Mouse (Mus musculus) left cerebral cortex, adult 11 months (tissue): Measurements from ENCODE around the gene Slit3.
A peak's percentile ranks its signal among the peaks of the same experiment; 100 is the strongest.

Experiments
- DNase-seq: peaks from one replicate; pipeline ENCODE4 v3.0.0; 2022; ENCODE audit warnings: low spot score

Gene Slit3

DNA sequence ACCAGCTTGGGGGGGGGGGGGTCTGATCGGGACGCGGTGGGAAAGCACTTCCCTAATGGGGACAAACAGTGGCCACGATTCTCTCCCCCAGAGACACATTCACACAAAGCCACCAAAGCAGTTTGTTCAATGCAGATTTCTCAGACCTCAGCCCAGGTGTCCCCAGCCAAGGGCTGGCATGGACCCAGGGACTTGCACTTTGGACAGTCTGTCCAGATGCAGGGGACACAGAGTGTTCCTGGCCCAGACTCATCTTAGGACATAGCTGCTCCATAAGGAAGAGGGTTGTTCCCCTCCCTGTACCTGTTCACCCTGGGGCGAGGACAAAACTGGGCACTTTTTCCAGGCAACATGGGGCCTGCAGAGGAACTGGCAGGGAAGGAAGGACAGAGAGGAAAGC is 577.9 kb downstream of the Slit3 start:
- no peak for DNase-seq

DNA sequence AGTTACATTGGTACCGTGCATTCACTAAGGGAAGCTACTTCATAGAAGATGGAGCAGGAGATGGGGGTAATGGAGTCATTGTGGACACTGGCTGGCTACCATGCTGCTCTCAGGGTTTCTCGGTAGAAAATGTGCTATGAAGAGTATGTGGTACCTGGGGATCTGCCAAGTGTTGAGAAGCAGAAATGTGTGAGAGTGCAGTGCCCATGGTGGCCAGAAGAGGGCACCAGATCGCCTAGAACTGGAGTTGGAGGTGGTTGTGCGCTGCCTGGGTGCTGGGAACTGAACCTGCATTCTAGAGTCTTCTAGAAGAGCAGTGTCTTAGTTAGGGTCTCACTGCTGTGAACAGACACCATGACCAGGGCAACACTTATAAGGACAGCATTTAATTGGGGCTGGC is 582.4 kb downstream of the Slit3 start:
- DNase-seq: no peak

DNA sequence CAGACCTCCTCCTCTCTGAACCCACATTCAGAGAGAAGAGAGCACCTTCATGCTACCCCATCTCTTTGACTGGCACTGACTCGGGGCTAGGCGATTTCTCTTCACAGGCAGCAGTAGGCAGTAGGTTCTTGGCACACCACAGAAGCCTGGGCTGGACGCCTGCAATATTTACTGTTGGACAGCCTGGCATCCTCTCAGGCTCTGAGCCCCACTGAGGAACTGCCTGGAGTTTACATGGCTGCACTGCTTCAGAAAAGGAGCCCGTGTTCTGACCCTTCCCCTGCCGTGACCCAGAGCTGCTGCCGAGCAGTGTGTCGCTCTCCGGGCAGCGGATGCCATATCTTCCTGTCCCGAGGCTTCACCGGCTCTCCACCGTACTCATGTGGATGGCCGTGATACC is 583.4 kb downstream of the Slit3 start:
- no peak for DNase-seq

DNA sequence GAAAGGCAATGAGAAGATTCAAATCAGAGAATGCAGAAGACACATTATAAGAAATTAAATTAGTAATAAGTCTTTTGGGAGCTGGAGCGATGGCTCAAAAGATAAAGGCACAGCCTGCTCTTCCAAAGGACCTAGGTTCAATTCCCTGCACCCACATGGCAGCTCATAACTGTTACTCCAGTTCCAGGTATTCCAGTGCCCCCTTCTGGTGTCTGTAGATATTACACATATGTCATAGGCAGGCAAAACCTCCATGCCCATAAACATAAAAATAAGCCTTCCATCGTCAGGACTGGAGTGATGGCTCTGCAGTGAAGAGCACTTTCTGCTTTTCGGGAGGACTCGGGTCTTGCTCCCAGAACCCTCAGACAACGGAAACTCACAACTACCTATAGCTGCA is 583.9 kb downstream of the Slit3 start:
- no peak for DNase-seq

DNA sequence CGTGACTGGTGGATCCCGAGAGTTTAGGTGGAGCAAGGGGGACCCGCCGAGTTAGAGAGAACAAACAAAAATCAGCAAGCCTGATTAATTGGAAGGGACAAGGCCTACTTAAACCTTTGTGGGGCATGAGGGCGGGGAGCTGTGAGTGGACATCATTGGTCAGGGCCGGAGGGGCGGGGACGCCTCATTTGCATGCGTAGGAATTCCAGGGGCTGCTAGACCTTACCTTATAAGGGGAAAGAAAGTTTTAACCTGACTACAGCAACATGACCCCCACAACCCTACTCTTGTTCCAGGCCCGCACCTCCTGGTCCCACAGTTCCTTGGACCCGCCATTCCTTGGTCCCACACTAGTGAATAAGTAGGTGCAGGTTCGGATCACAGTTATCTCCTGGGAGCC is 586.4 kb downstream of the Slit3 start:
- DNase-seq: no peak

DNA sequence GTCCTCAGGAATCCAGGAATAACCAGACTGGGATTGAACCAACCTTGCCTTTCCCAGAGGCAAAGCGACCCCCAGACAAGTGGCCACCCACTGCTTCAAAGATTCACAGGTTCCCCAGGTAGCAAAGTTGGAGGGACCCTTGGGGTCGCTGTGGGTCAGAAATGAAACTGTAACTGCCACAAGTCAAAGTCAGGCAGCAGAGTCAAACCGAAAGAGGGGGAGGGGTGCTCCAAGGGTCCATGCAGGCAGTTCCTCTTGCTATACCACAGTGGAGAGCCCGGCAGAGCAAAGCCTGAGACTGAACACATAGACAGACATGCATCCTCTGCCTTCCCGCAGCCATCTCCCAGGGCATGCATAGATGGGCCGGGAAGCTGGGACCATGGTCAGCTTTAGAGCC is 590.3 kb downstream of the Slit3 start:
- DNase-seq: no peak

DNA sequence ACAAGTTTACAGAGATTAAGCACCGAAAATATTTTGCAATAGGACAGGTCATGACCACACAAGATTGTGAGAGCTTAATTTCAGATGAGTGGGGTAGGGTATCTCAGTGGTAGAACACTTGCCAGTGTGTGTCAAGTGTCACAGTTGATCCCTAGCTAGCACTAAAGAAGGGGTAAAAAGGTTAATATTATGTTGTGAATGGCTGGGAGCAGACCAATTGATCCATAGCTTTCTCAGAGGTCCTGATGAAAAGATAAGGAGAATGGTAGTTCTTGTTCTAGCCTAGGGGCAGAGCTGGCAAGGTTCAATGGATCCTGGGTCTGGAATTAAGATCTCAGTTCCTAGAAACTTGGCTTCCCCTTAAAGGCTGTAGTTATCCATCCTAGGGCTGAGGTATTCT is 597.9 kb downstream of the Slit3 start:
- no peak for DNase-seq

DNA sequence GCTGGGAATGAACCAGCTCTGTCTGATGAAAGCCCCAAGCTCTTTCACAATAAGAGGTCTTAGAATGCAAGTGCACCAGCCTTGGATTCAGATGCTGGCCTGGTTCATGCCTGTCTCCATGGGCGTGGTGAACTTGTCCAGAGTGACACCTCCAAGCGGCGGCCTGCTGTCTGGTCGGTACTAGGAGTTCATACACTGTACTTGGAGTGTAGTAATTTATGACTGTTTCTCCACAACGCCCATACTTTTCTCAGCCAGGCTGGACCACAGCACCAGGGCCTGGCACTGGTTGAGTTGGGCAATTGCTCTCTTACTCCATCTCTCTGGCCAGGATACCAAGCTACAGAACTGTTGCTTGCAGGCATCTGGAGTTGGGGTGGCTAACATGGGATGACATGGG is 602.9 kb downstream of the Slit3 start:
- no peak for DNase-seq

DNA sequence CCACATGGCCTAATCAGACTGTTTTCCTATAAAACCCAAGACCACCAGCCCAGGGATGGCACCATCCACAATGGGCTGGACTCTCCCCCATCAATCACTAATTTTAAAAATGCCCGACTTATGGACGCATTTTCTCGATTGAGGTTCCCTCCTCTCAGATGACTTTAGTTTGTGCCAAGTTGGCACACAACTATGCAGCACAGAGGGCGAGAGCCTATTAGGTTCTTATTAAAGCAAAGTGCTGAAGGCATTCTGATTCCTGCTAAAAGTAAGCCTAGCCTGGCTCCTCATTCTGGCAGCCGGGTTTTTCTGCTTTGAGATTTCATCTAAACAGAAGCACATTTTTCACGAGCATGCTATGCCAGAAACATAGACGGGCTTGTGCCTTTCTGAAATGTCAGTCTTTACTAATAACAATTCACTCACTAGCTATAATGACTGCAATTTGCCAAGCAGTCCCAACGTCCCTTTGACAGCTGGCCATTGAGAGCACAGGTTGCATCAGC is 605.4 kb downstream of the Slit3 start:
- DNase-seq: no peak

DNA sequence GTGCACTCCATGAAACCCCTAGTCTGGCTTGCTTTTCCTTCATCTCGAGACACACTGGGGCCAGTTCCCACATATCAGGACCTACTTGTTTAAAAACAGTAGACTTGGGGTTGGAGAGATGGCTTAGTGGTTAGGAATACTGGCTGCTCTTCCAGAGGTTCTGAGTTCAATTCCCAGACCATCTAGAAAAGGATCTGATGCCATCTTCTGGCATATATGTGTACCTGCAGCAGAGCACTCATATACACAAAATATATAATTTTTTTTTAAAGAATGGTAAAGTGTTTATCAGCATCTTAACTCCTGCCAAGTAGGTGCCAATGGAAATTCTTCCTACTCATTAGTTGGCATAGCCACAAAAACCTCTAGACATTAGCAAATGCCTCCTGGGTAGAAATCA is 607.2 kb downstream of the Slit3 start:
- DNase-seq: no peak

DNA sequence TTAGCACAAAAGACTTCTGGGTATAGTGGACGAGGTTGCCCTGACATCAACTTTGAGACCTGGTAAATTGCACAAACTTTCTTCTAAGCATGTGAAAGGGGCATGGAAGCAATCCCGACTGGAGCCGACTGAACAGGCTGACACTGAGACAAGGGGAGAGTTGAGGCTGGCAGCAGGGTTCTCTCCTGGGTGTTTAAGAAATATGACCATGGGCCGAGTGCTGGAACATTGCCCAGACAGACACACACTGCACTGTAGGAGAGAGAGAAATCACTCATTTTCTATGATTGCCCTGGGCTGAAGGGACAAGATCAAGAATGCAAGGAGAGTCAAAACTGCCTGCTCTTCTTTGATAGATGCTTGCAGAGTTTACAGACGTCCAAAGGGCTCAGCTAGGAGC is 608.2 kb downstream of the Slit3 start:
- DNase-seq: no peak

DNA sequence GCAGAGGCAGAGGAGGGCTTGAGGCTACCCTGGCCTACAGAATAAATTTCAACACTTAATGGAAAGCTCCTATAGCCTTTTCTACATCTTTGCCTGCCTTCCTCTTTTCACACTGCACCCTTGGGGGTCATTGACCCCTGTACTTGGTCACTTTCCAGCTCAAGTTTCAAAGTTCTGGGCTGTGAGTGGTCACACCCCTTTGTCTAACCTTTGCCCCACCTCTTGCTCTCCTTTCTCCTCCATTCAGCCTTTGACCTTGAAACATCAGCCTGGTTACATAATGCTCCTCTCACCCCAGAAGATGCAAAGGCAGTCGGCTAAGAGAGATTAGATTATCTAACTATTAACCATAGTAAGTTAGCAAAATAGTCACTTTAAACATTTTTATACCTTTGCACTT is 611.3 kb downstream of the Slit3 start:
- no peak for DNase-seq

DNA sequence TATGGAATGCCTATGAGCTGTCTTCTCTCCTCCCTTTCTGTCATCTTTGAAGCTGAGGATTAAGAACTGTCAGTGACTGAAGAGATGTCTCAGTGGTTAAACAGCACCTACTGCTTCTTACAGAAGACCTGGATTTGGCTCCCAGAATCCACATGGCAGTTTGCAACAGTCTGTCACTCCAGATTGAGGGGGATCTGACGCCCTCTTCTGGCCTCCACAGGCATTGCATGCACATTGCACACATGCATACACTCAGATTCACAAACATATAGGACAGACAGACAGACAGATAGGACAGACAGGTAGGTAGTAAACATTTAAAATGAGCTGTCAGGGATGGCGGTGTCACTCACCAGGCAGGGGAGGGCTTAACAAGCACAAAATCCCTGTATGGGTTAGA is 615.8 kb downstream of the Slit3 start:
- no peak for DNase-seq

DNA sequence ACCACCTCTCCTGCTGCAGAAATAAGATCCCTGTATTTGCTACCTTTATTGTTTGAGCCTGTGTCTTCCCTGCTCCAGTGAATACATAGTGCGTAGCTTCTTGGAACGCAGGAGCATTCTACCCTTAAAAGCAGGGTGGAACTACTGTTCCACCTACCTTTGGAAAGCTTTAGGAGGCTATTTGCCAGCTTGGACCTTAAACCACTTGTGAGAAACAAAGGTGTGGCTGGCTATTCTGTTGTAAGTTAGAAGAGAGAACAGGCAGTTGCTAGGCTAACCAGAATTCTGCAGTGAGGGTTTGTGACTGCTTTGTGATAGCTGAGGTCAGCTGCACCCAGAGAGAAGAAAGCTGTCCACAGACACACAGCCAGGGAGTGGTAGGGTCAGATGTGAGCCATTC is 616.2 kb downstream of the Slit3 start:
- DNase-seq: no peak

DNA sequence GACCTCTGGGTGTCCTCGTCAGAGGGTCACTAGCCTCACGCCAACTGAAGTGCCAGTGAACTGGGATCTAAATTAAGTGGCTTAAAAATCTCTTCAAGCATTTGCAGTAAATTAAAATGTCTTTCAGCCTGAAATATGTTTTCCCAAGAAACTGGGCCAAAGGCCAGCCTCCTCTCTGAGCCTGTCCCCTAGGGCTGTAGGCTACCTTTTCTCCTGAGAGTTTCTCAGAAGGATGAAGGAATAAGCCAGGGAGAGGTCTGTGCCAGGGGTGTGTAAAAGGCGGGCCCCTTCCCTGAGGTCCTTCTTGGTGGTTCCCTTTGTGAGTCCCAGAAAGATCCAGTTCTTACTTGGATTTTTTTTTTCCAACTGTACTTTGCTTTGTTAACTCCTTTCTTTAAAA is 617.1 kb downstream of the Slit3 start:
- DNase-seq: no peak

DNA sequence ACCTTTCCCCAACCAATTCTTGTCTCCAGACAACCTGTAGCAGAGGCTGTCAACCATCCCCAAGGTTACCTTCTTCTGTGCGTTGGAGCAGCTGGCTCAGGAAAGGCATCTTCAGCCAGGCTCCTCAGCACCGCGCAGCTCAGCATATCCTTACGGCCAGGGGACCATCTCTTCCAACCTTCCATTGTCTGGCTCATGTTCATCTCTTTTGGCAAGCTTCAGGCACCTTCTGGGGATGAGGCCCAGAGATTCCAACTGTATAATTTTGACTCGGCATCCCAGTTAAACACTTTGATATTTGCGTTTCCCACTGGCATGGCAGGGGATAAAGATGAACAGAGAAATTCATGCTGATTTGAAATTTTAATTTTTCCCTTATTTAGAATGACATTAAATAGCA is 622.6 kb downstream of the Slit3 start:
- no peak for DNase-seq

DNA sequence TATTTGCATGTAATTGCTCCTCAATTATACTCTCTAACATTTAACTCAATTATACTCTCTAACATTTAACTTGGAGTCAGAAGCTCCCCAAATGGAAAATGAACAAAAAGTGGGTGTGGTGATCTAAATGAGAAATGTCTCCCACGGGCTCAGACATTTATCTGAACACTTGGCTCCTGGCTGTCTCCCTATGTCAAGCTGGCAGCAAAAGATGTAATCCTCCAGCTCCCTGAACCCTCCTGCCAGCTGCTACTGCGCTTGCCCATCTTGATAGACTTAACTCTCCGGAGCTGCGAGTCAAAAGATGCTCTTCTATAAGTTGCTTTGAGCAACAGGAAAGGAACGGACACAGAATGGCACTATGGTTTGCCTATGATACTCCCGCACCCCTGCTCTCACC is 623.5 kb downstream of the Slit3 start:
- DNase-seq: peak; percentile 21

DNA sequence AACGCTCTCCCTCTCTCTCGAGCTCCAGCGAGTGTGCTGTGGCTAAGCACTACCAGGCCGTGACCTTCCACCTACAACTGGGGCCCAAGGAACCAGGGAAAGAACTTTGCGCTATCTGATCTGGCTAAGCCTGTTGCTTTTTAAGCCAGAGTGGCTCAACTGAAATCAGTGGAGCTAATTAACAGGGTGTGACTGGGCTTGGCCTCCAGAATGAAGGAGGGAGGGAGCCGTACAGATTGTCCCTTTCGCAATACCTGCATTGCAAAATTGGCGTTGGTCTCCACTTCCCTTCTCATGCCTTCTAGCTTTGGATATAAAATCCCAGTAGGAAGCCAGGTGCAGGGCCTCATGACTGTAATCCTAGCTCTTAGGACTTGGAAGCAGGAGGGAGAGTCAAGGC is 629.6 kb downstream of the Slit3 start:
- DNase-seq: no peak

DNA sequence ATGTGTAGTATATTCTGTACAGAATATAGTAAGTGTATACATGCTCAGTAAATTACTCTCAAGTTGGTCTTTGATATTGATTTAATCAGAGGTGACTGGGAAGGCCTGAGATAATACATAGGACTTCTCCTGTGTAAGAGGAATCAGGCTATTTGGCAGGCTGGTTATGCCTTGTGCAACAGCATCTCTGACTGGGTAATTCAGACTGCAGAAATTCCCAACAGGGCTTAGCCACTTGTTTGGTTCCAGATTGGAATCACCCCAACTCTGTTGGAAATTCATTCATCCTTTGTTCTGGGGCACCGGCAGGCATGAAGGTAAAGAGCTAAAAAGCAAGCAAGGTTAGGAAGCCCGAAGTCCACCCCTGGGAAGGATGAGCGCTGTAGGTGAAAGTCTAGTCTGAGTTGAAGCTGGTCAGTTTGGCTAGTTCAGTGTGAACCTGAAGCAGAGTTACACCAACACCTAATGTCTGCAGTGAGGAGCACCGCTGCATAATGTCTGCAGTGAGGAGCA is 633.9 kb downstream of the Slit3 start:
- no peak for DNase-seq

DNA sequence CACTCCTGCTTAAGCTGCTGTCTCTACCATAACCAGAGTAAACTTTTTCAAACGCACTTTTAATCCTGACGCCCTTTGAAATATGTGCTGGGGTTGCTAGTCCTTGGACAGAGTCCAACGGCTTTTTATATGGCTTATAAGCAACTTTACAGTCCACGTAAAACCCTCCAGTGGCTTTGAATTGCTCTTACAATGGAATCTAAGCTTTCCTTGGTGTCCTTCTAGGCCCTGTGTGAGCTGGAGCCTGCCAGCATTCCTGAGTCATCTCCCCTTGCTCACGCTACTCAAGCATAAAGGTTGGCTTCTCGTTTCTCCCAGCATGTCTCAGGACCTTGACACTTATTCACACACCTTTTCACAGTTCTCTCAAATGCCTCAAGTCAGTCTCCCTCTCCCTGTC is 634.5 kb downstream of the Slit3 start:
- no peak for DNase-seq

DNA sequence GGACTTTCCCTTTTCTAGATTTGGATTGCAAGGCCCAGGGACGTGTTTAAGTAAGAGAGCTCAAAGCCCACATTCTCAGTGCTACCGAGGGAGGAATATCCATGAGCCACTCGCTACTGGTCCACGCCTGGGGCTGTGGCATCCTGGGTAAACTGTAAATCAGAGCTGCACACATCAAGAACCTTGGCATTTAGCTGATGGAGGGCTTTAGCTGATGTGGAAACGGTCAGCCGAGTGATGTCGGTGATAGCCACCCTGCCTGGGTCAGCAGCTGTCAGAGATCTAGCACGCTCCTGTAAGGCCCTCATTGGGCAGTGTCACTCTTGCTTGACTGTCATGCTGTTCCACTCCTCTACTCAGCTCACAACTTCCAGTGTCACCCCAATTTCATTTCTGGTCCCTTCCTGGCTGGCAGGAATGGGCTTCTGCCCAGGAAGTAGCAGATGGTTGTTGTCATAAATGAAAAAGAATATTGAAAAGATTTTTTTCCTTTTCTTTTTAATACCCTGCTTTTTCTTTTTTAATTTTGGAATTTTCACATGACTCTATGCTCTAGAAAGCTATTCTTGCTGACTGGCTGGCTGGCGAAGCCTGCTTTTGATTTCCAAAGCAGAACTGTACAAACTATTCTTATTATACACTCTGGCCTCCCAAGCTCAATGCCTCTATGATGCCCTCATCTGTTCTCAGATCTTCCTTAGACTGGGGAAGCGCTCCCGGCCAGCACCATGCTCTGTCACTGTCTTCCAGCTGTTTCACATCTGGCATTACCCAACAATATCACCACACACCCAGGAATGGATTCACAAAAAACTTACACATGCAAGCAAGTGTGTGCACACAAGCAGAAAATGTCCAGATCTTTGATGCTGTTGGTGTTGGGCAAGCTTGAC is 635.6 kb downstream of the Slit3 start:
- DNase-seq: no peak
